Mouse (Mus musculus): ENCODE results near the gene Kank2. TPM values are rescaled to one million over a fixed set of nuclear protein-coding genes. Genes with fewer than 3 reads are reported as not detected.

Kank2 gene
- polyA plus RNA-seq, 1 experiment from 2014 or later = 6.1 TPM

DNA sequence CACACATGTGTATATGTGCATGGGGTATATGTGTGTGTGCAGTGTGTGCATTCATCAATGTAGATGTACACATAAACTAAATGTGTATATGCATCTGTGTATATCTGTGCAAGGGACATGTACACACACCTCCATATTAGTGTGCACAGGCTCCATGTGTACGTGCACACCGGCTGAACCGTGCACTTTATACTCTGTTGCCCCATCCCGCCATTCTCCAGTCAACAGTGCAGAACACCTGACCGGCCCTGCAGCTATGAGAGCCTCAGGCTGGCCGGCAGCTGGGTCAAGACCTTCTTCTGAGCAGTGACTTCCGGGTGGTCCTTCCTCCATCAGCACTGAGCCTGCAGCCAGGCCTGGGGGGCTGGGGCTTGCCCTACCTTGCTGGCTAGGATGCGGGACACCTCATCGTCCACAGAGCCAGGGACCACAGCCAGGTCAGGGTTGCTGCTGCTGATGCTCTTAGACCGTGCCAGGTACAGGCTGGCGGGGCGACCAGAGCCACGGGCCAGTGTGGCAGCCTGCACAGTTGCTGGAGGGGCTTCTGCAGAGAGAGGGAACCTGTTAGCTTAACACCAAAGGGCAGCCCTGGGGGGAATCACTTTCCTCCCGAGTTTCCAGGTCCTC lies 31.4 kb upstream of the Kank2 start:
- no peak overlapping the region for H3K9ac ChIP-seq (replicated peaks; ENCODE audit: low read length)
- no peak overlapping the region for H3K27ac ChIP-seq (replicated peaks; ENCODE audit: low read depth, low read length)
- DNase-seq (ENCODE audit: low spot score) (no peak), ATAC-seq (replicated peaks; ENCODE audit: insufficient number of reproducible peaks, low FRiP score, low TSS enrichment, low read depth) (no peak)
- peaks cover 4% of the 10 kb centered on the region for H3K36me3 ChIP-seq (replicated peaks; ENCODE audit: control insufficient read depth, insufficient read depth, low read depth, low read length)
- H3K27me3 ChIP-seq (ENCODE audit: control insufficient read depth, insufficient read depth, low read length) = no peaks in the 10 kb centered on the region
- H3K4me1 ChIP-seq (ENCODE audit: control insufficient read depth, insufficient read depth, low read length) = no peaks in the 10 kb centered on the region
- H3K4me3 ChIP-seq (ENCODE audit: low read depth, low read length) = no peak overlapping the region
- 92% methylated on average over 14 of the region's 14 CpGs for WGBS
- H3K4me2 ChIP-seq (ENCODE audit: low read depth, low read length) = no peak overlapping the region
- H3K9me3 ChIP-seq (replicated peaks; ENCODE audit: control insufficient read depth, low read length) = no peaks in the 10 kb centered on the region

- H3K36me3 ChIP-seq (replicated peaks; ENCODE audit: control insufficient read depth, insufficient read depth, low read depth, low read length) = no peaks in the 10 kb centered on the region
- ATAC-seq (replicated peaks; ENCODE audit: insufficient number of reproducible peaks, low FRiP score, low TSS enrichment, low read depth) = no peak
- WGBS = 52% methylated on average over 10 of the region's 10 CpGs
These were observed 25.8 kb upstream of the Kank2 start for GRCm38 (mm10) chr9:21824366-21824765.

DNA sequence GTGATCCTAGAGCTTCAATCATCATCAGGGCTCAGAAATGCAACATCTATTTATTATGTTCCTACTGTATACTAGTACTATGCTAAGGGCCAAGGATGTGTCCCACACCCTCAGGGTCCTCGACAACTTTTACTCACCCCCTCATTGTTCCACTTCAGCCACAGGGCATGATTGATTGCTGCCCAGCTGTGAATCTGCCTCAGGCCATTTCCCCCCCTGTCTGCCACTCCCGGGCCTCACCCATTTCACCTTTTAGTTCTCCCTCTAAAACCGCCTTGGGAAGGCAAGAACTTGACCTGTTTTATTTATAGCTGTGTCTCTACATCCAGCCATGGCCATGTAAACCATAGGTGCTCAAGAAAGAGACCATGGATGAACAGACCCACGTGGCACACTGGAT lies 25.4 kb upstream of the Kank2 start:
- DNase-seq (ENCODE audit: low spot score) (no peak), ATAC-seq (replicated peaks; ENCODE audit: insufficient number of reproducible peaks, low FRiP score, low TSS enrichment, low read depth) (no peak)
- H3K27me3 ChIP-seq (ENCODE audit: control insufficient read depth, insufficient read depth, low read length) = no peaks in the 10 kb centered on the region
- H3K4me2 ChIP-seq (ENCODE audit: low read depth, low read length) = no peak overlapping the region
- H3K36me3 ChIP-seq (replicated peaks; ENCODE audit: control insufficient read depth, insufficient read depth, low read depth, low read length) = no peaks in the 10 kb centered on the region
- no peaks in the 10 kb centered on the region for H3K9me3 ChIP-seq (replicated peaks; ENCODE audit: control insufficient read depth, low read length)
- no peak overlapping the region for H3K9ac ChIP-seq (replicated peaks; ENCODE audit: low read length)
- WGBS = 59% methylated on average over 4 of the region's 4 CpGs
- H3K27ac ChIP-seq (replicated peaks; ENCODE audit: low read depth, low read length) = no peak overlapping the region
- H3K4me1 ChIP-seq (ENCODE audit: control insufficient read depth, insufficient read depth, low read length) = no peaks in the 10 kb centered on the region
- no peak overlapping the region for H3K4me3 ChIP-seq (ENCODE audit: low read depth, low read length)

More at GRCm38 (mm10) chr9:21824366-21824765, 25.8 kb upstream of the Kank2 start:
- DNase-seq (ENCODE audit: low spot score) = no peak
- Histone ChIP-seq H3K27me3 (ENCODE audit: control insufficient read depth, insufficient read depth, low read length) (no peaks in the 10 kb centered on the region), H3K9me3 (replicated peaks; ENCODE audit: control insufficient read depth, low read length) (no peaks in the 10 kb centered on the region), H3K27ac (replicated peaks; ENCODE audit: low read depth, low read length) (no peak overlapping the region), H3K4me3 (ENCODE audit: low read depth, low read length) (no peak overlapping the region), H3K4me2 (ENCODE audit: low read depth, low read length) (no peak overlapping the region), H3K9ac (replicated peaks; ENCODE audit: low read length) (no peak overlapping the region), H3K4me1 (ENCODE audit: control insufficient read depth, insufficient read depth, low read length) (no peaks in the 10 kb centered on the region)

- ATAC-seq (replicated peaks; ENCODE audit: insufficient number of reproducible peaks, low FRiP score, low TSS enrichment, low read depth) (no peak), DNase-seq (ENCODE audit: low spot score) (no peak)
- no peaks in the 10 kb centered on the region for H3K27me3 ChIP-seq (ENCODE audit: control insufficient read depth, insufficient read depth, low read length)
- no peak overlapping the region for H3K4me2 ChIP-seq (ENCODE audit: low read depth, low read length)
- 89% methylated on average over 6 of the region's 6 CpGs for WGBS
- H3K9ac ChIP-seq (replicated peaks; ENCODE audit: low read length) = no peak overlapping the region
- no peak overlapping the region for H3K4me3 ChIP-seq (ENCODE audit: low read depth, low read length)
- H3K9me3 ChIP-seq (replicated peaks; ENCODE audit: control insufficient read depth, low read length) = no peaks in the 10 kb centered on the region
- H3K27ac ChIP-seq (replicated peaks; ENCODE audit: low read depth, low read length) = no peak overlapping the region
- no peaks in the 10 kb centered on the region for H3K4me1 ChIP-seq (ENCODE audit: control insufficient read depth, insufficient read depth, low read length)
- no peaks in the 10 kb centered on the region for H3K36me3 ChIP-seq (replicated peaks; ENCODE audit: control insufficient read depth, insufficient read depth, low read depth, low read length)
These were observed 24.1 kb upstream of the Kank2 start for GRCm38 (mm10) chr9:21822686-21823085.

DNA sequence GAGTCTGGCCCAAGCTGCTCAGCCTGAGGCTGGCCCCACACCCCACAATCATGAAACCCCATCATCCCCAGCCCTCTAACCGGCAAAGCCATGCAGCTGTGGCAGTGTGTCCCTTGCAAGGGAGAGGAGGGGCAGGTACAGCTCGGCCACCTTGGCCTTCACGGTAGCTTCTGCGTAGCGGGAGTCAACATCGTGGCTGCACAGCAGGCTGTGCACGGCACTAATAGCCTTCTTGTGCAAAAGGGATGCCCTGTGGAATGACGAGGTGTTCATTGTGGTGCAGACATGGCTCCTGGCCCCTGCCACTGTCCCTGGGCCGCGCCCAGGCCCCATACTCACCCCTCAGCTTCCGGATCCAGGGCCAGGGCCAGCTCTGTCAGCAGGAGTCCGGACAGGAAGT lies 21.6 kb upstream of the Kank2 start:
- no peak for DNase-seq (ENCODE audit: low spot score)
- no peak for ATAC-seq (replicated peaks; ENCODE audit: insufficient number of reproducible peaks, low FRiP score, low TSS enrichment, low read depth)
- Histone ChIP-seq H3K36me3 (replicated peaks; ENCODE audit: control insufficient read depth, insufficient read depth, low read depth, low read length) (no peaks in the 10 kb centered on the region), H3K27me3 (ENCODE audit: control insufficient read depth, insufficient read depth, low read length) (no peaks in the 10 kb centered on the region), H3K4me1 (ENCODE audit: control insufficient read depth, insufficient read depth, low read length) (no peaks in the 10 kb centered on the region), H3K4me2 (ENCODE audit: low read depth, low read length) (no peak overlapping the region), H3K27ac (replicated peaks; ENCODE audit: low read depth, low read length) (no peak overlapping the region), H3K9ac (replicated peaks; ENCODE audit: low read length) (no peak overlapping the region), H3K4me3 (ENCODE audit: low read depth, low read length) (no peak overlapping the region), H3K9me3 (replicated peaks; ENCODE audit: control insufficient read depth, low read length) (no peaks in the 10 kb centered on the region)
- 82% methylated on average over 12 of the region's 12 CpGs for WGBS

- 95% methylated on average over 2 of the region's 2 CpGs for WGBS
- ATAC-seq (replicated peaks; ENCODE audit: insufficient number of reproducible peaks, low FRiP score, low TSS enrichment, low read depth) (no peak), DNase-seq (ENCODE audit: low spot score) (no peak)
- no peaks in the 10 kb centered on the region for H3K4me1 ChIP-seq (ENCODE audit: control insufficient read depth, insufficient read depth, low read length)
- no peak overlapping the region for H3K27ac ChIP-seq (replicated peaks; ENCODE audit: low read depth, low read length)
- no peaks in the 10 kb centered on the region for H3K27me3 ChIP-seq (ENCODE audit: control insufficient read depth, insufficient read depth, low read length)
- H3K36me3 ChIP-seq (replicated peaks; ENCODE audit: control insufficient read depth, insufficient read depth, low read depth, low read length) = no peaks in the 10 kb centered on the region
- H3K4me2 ChIP-seq (ENCODE audit: low read depth, low read length) = no peak overlapping the region
- H3K4me3 ChIP-seq (ENCODE audit: low read depth, low read length) = no peak overlapping the region
- H3K9ac ChIP-seq (replicated peaks; ENCODE audit: low read length) = no peak overlapping the region
- H3K9me3 ChIP-seq (replicated peaks; ENCODE audit: control insufficient read depth, low read length) = no peaks in the 10 kb centered on the region
These were observed 20.7 kb upstream of the Kank2 start for GRCm38 (mm10) chr9:21819181-21819729.

DNA sequence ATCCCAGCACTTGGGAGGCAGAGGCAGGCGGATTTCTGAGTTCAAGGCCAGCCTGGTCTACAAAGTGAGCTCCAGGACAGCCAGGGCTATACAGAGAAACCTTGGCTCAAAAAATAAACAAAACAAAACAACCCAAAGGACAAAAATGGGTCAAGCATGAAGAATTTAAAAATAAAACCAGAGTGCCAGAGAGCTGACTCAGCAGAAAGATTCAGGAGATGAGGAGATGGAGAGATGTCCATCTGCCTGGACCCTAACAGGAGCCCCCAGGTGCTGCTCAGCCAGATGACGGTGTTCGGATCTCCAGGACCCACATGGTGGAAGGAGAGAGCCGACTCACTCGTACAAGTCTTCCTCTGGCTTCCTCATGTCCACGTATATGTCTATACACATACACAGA lies 20.0 kb upstream of the Kank2 start:
- DNase-seq (ENCODE audit: low spot score) (no peak), ATAC-seq (replicated peaks; ENCODE audit: insufficient number of reproducible peaks, low FRiP score, low TSS enrichment, low read depth) (no peak)
- no peaks in the 10 kb centered on the region for H3K4me1 ChIP-seq (ENCODE audit: control insufficient read depth, insufficient read depth, low read length)
- no peak overlapping the region for H3K4me3 ChIP-seq (ENCODE audit: low read depth, low read length)
- WGBS = 92% methylated on average over 6 of the region's 6 CpGs
- no peaks in the 10 kb centered on the region for H3K27me3 ChIP-seq (ENCODE audit: control insufficient read depth, insufficient read depth, low read length)
- H3K9me3 ChIP-seq (replicated peaks; ENCODE audit: control insufficient read depth, low read length) = no peaks in the 10 kb centered on the region
- H3K36me3 ChIP-seq (replicated peaks; ENCODE audit: control insufficient read depth, insufficient read depth, low read depth, low read length) = no peaks in the 10 kb centered on the region
- H3K27ac ChIP-seq (replicated peaks; ENCODE audit: low read depth, low read length) = no peak overlapping the region
- no peak overlapping the region for H3K4me2 ChIP-seq (ENCODE audit: low read depth, low read length)
- no peak overlapping the region for H3K9ac ChIP-seq (replicated peaks; ENCODE audit: low read length)

DNA sequence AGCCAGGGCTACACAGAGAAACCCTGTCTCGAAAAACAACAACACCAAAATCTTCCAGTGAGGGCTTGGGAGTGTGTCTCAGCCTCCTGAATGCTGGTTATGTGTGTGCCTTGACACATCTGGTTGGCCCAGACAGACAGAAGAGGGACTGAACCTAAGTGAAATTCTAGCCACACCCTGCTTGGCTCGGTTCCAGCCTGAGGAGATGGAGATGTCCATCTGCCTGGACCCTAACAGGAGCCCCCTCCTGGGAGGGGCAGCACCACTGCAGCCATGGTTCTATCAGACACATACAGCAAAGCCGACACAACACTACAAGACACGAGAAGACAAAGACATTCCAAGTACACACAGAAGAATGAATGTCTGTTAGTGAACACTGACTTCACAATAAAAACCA lies 19.6 kb upstream of the Kank2 start:
- 86% methylated on average over 4 of the region's 4 CpGs for WGBS
- Histone ChIP-seq H3K4me1 (ENCODE audit: control insufficient read depth, insufficient read depth, low read length) (no peaks in the 10 kb centered on the region), H3K4me2 (ENCODE audit: low read depth, low read length) (no peak overlapping the region), H3K9ac (replicated peaks; ENCODE audit: low read length) (no peak overlapping the region), H3K36me3 (replicated peaks; ENCODE audit: control insufficient read depth, insufficient read depth, low read depth, low read length) (no peaks in the 10 kb centered on the region), H3K27ac (replicated peaks; ENCODE audit: low read depth, low read length) (no peak overlapping the region), H3K9me3 (replicated peaks; ENCODE audit: control insufficient read depth, low read length) (no peaks in the 10 kb centered on the region), H3K27me3 (ENCODE audit: control insufficient read depth, insufficient read depth, low read length) (no peaks in the 10 kb centered on the region), H3K4me3 (ENCODE audit: low read depth, low read length) (no peak overlapping the region)
- no peak for ATAC-seq (replicated peaks; ENCODE audit: insufficient number of reproducible peaks, low FRiP score, low TSS enrichment, low read depth)
- no peak for DNase-seq (ENCODE audit: low spot score)

Measured in embryonic facial prominence, embryonic 11.5 days (tissue).